Mouse (Mus musculus): ENCODE results near the gene Ctc1. TPM values are rescaled to one million over a fixed set of nuclear protein-coding genes. Genes with fewer than 3 reads are reported as not detected.

Gene Ctc1
- polyA plus RNA-seq, 1 experiment = 39.7 TPM

DNA sequence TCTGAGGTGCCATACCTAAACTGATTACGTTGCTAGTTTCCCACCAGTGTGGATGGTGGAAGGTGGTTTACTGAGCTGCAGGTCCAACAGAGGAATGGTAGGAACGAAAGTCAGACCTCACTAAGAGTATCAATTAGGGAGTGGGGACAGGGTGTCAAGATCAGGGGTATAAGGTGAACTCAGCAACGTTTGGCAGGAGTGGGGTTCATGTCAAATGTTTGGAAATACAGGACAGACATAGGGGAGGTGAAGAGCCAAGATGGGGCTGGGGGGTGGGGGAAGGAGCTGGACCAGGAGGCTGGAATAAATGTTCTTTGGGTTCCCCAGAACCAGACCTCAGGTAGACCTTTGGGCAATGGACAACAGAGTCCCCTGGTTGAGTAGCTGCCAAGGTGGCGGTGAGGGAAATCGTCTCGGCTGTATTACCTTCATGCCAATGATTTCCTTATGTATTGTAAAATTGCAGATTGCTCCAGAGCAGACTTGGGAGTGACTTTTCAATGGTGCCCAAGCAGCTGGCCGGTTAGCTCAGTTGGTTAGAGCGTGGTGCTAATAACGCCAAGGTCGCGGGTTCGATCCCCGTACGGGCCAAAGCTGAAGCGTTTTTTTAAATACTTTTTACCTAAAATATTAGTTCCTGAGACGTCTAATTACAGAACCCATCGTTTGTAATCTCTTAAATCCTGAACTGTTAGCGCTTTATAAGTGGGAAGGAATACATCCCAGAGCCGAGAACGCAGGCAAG is 20.9 kb downstream of the Ctc1 start:
- no peak for TF ChIP-seq GATA1 (IDR thresholded peaks at IDR 0.05; ENCODE audit: low read length)

DNA sequence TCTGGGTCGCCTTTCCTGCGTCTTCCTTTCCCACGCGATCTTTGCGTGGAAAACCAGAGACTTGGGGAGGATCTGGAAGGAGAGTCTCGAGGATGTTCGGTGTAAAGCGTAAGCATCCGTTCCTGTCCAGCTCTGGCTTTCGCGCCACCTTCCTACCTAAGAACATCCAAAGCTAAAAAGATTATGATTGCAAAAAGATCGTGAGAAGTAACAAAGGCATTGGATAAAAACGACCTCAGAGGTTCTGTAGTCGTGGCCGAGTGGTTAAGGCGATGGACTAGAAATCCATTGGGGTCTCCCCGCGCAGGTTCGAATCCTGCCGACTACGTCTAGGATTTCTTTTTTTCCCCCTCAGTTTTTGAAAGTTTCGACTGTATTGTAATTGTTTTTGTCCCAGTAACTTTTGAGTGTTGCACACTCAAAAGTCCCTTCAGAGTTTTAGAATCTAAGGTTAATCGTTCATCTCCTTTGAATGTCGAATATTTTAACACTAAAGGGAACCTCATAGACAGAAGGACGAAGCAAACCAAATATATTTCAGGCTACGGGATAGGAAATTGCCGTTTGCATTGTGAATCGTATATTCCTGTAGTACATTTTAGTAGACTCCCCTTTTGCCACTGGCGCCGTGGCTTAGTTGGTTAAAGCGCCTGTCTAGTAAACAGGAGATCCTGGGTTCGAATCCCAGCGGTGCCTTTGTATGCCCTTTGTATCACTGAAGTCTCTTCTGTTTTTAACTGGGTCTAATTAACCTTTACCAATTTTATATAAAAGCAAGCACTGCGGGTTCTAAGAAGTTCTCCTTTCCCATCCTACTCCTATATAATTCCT is 21.7 kb downstream of the Ctc1 start:
- no peak for TF ChIP-seq GATA1 (IDR thresholded peaks at IDR 0.05; ENCODE audit: low read length)

DNA sequence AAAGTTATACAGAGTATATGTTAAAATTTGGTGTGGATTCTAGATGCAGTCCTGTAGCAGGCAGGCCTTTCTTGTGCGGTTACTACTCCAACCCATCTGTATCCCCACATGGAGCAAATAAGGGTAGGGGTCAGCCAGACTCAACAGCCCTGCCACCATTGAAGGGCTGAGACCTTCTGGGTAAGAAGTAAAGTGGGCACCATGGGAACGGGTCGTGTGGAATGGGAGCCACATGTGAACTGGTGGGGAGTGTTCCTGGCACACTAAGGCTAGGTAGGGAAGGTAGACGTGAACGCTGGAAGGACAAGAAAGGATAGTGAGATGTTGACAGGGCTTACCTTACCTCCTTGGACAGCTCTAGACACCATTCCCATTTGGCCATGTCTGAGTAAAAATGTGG is 22.5 kb downstream of the Ctc1 start:
- TF ChIP-seq GATA1 (IDR thresholded peaks at IDR 0.05; ENCODE audit: low read length) = no peak

DNA sequence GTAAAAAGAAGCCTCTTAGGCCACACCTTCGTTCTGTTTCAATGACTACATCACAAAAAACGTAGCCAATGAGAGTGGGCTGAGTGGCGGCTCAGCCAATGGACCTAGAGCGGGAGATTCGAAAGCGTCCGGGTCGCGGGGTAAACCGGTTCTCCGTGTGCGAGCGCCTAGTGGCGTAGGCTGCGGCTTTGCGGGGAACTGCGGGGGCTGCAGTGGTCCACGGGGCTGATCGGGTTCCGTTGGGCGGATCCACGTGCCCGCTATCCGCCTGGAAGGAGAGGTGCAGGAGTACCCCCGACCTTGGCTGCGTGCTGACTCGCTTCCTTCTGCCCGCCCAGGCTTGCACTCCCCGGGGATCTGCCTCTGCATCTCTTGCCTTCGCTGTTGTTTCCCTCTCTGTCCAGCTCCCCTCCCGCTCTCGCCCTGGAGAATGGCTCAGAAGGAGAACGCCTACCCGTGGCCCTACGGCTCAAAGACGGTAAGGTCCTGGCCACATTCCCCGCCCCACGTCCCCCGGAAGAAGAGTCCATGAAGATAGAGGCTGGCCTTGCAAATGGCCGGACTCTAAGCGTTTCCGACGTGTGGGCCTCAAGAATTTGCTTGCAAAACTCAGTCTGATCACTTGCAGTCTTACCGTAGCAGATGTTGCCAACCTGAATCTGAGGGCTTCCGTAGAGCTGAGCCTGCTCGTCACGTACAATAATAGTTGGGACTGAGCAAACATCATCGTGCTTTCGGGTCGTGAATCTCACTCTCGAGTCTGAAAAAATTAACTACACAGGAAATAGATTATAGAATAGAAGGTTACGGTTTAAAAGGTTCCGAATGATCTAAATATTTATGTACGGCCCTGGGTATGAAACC is 30.1 kb downstream of the Ctc1 start, which contains the start of gene Aurkb:
Gene Aurkb (plus strand): TSS at position 117 of the 864 bp plus-strand sequence.
- no peak for TF ChIP-seq GATA1 (IDR thresholded peaks at IDR 0.05; ENCODE audit: low read length)

DNA sequence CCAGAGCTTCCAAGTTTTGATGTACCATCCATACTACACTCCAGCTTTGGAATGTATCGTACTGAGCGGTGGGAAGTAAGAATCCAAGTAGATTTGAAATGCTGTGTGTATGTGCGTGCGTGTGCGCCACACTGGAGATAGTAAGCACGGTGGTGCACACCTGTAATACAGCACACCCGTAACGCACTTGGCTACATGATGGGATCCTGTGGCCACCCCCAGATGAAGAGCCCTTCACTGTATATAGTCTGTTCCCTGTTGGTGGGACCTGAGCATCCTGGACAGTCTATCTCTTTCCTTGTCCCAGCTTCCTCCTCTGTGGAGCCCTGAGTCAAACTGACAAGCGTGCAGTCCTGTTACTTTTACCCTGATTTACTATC is 30.7 kb downstream of the Ctc1 start:
- TF ChIP-seq GATA1 (IDR thresholded peaks at IDR 0.05; ENCODE audit: low read length) = no peak

DNA sequence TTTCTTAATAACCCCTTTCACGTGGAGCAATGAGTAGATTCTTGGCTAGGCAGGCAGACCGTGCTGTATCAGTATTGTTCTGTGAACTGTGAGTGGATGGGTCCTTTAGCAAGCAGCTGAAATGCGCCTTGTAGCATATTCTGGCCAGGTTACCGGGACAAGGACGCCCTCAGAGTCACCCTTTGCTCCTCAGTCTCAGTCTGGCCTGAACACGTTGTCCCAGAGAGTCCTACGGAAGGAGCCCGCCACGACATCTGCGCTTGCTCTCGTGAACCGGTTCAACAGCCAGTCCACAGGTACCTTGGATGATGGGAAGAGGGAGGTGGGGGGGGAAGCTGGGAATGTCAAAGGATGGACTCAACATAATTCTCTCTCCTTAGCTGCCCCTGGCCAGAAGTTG is 31.9 kb downstream of the Ctc1 start:
- TF ChIP-seq GATA1 (IDR thresholded peaks at IDR 0.05; ENCODE audit: low read length) = no peak

DNA sequence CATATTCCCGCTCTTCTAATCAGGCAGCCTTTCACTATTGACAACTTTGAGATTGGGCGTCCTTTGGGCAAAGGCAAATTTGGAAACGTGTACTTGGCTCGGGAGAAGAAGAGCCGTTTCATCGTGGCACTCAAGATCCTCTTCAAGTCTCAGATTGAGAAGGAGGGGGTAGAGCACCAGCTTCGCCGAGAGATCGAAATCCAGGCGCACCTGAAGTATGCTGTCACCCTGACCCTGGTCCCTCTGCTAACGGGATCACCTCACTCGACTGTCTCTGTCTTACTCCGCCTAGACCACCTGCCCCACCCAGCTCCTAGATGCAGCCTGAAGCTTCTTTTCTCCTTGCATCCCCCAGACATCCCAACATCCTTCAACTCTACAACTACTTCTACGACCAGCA is 32.4 kb downstream of the Ctc1 start:
- no peak for TF ChIP-seq GATA1 (IDR thresholded peaks at IDR 0.05; ENCODE audit: low read length)

DNA sequence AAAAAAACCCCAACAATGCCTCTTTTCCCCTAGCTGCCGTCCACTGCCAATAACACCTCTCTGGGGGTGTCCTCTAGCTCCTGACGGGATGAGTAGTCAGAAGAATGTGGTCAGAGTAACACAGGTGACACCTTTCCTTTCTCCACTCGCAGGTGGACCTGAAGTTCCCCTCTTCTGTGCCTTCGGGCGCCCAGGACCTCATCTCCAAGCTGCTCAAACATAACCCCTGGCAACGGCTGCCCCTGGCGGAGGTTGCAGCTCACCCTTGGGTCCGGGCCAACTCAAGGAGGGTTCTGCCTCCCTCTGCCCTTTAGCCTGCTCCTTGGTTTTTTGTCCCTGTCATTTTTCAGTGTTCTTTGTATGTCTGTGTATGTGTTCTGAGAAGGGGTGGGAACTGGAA is 35.0 kb downstream of the Ctc1 start:
- no peak for TF ChIP-seq GATA1 (IDR thresholded peaks at IDR 0.05; ENCODE audit: low read length)

DNA sequence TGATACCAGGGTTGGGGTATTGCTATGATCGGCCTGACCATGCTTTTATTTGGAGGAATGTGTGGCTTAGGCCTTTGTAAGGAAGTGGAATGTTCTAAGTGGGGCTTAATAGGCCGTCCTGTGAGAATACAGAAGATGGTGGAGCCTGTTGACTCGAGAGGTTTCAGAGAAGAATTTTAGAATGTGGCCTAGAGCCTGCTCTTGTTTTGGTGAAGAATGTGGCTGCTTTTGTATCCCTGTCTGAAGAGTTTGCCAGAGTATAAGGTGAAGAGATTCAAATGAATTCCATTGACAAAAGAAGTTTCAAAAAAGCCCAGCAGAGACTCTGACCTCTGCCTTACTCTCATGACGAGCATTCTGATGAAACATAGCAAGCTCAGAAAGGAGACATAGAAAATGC is 36.1 kb downstream of the Ctc1 start:
- no peak for TF ChIP-seq GATA1 (IDR thresholded peaks at IDR 0.05; ENCODE audit: low read length)

DNA sequence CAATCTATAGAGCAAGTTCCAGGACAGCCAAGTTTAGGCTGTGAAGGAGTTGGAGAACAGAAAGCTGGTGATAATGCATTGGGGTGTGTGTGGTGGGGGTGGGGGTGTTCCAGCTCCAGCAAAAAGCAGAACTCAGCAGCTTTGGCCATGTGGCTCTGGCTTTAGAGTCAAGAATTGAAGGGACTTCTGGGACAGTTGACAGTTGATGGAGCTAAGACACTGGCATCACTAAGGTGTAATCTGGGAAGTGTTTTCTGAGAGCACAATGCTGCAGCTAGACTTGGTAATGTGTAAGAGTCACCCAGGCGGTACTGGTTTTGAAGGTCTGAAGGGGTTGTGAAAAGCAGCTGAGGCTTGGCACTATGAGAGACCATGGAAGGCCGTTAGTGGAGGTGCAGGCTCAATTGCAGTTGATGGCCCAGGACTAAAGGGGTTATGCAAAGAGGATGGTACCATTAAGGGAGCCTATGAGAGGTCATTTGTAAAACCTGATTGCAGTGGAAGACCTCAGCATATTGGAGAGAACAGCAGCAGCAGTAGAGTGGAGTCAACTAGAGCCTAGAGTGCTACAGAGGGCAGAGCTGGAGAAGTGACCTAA is 37.2 kb downstream of the Ctc1 start:
- no peak for TF ChIP-seq GATA1 (IDR thresholded peaks at IDR 0.05; ENCODE audit: low read length)

DNA sequence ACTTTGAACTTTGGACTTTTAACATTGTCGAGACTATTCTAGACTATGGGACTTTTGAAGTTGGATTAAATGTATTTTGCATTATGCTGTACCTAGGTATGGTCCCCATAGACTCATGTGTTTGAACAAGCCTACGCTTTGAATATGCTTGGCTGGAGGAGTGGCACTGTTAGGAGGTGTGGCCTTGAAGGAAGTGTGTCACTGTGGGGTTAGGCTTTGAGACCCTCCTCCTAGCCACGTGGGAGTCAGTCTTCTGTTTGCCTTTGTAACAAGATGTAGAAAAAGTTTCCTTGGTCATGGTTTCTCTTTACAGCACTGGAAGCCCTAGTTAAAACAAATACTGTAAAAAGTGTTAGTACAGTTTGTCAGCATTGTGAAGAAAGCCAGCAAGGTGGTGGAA is 38.1 kb downstream of the Ctc1 start:
- TF ChIP-seq GATA1 (IDR thresholded peaks at IDR 0.05; ENCODE audit: low read length) = no peak

DNA sequence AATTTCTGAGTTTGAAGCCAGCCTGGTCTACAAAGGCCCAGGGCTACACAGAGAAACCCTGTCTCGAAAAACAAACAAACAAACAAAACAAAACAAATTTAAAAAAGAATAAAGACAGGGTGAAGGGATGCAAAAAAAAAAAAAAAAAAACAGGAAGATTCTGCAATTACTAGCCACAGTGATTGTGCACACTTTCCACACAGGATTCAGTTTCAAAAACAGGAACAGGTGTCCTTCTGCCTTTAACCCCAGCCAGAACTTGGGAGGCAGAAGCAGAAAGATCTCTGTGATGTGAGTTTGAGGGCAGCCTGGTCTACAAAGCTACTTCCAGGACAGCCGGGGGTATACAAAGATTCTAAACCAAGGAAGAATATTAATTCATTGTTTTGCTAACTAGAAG is 42.6 kb downstream of the Ctc1 start:
- TF ChIP-seq GATA1 (IDR thresholded peaks at IDR 0.05; ENCODE audit: low read length) = no peak

DNA sequence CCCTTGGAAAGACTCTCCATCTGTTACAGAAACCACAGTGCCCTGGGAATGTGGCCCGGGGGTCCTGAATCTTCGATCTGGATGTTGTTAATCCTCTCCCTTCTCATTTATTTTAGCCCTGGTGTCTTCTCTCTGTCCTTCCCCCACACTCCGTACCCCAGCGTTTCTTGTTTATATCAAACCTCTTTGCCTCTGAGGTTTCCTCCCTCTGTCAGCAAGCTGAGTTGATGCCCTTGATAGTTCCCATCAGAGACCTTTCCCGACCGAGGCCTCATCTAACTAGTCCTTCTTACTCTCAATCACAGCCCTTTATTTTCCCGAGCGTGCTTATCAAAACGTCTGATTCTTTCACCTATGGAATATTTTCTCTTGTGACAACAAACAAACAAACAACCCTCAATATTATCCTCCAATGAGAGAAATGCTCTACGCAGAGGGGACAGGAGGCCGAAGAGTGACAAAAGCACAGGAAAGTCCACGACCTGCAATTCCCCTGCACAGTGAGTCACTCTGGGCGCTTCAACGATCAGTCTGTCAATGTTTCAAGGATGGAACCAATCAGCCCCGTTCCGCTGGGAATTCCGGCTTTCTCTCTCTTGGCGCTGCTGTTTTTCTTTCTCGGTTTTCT is 43.1 kb downstream of the Ctc1 start:
- TF ChIP-seq GATA1 (IDR thresholded peaks at IDR 0.05; ENCODE audit: low read length) = no peak

DNA sequence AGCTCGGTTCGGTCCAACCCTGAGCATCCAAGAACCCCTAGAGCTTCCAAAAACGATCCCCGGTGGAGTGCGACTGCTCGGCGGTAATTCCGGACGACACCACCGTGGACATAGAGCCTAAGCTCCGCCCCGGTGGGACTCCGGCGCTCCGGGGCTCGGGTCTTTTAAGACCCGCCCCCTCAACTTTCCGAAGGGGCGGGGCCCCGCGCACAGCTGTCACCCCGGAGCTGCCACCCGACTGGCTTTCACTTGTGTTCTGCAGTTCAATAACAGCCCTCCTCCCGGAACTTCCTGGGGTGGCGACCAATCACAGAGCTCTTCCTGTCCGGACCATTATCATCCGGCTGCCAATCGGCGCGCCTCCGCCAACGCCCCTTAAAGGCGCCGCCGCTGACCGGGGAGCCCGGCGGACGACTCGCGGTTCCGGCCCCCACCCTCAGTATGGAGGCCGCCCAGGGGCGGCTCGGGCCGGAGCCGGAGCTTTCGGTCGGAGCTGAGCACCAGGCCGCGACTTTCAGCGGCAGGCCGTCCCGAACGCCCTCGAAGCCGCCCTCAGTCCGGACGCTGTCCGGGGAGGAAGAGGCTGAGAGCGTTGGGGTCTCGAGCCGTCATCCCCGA is 43.8 kb downstream of the Ctc1 start, which contains the start of gene Borcs6:
Gene Borcs6 (plus strand): TSS at position 361 of the 618 bp plus-strand sequence.
- TF ChIP-seq GATA1 (IDR thresholded peaks at IDR 0.05; ENCODE audit: low read length) = no peak

Data from G1E-ER4 (cell line).